8 mouse cellular contexts compared by ENCODE assay signal in the genomic region with DNA sequence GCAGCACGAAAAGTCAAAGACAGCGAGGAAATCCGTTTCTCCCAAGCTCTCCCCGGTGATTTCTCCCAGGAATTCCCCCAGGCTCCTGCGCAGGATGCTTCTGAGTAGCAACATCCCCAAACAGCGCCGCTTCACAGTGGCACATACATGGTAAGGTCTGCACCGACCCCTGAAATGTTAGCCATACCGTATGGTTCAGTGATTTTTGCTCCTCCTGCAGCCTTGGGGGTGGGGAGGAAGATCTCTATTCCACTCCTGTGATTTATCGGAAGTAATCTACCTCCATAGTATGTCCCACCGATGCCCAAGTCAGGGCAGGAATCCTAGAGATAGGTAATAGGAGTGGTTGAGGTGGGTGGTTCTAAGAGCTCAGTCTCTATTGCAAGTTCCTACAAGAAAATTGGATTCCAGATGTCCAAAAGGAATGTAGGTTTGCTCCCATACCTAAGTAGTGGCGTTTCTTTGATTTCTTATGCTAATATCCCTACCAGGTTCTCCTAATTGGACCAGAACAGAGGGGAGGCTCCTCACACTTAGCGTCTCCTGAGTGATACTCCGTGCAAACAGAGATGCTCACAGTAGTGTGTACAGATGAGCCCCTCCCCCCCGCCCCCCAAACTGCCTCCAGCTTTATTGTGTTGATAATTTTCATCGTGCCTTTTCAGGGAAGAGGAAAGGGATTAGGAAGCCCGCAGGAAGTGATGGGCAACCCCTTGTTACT.
DNase-seq lines count a peak whose midpoint lies in the region; ATAC-seq lines count a peak whose summit lies in the region.

No protein-coding gene starts in this region.

- peak overlapping the region; percentile 50 for H3K9ac ChIP-seq in hindbrain, embryonic 15.5 days
- H3K9ac ChIP-seq in midbrain, embryonic 14.5 days (replicated peaks; ENCODE audit: low read length) = peak overlapping the region; percentile 54

- no peaks in the 10 kb centered on the region for H3K9me3 ChIP-seq in hindbrain, embryonic 15.5 days
- H3K9me3 ChIP-seq in midbrain, embryonic 14.5 days (ENCODE audit: control insufficient read depth, low read length) = no peaks in the 10 kb centered on the region

- DNase-seq in left cerebral cortex, postnatal 4 days = peak; percentile 8
- no peak for DNase-seq in left cerebral cortex, postnatal 36 days (ENCODE audit: low spot score in 2 of 2)
- DNase-seq in embryo, embryonic 10.5 days (ENCODE audit: low spot score) = peak; percentile 72
- DNase-seq in midbrain, embryonic 14.5 days = peak; percentile 21
- no peak for DNase-seq in layer of hippocampus, adult 18-20 months (ENCODE audit: low spot score in 2 of 2)
- DNase-seq in ovary, postnatal 10 days (ENCODE audit: low spot score) = no peak
- DNase-seq in left cerebral cortex, postnatal 25 days (ENCODE audit: low spot score in 2 of 2) = no peak

- H3K4me1 ChIP-seq in hindbrain, embryonic 15.5 days (replicated peaks) = peaks cover 10% of the 10 kb centered on the region; the same call in 1 of the 2 replicates
- H3K4me1 ChIP-seq in midbrain, embryonic 14.5 days (ENCODE audit: control insufficient read depth, insufficient read depth, low read length) = peaks cover 11% of the 10 kb centered on the region

- no peaks in the 10 kb centered on the region for H3K27me3 ChIP-seq in hindbrain, embryonic 15.5 days
- H3K27me3 ChIP-seq in midbrain, embryonic 14.5 days (ENCODE audit: control insufficient read depth, insufficient read depth, low read length) = peaks cover 3% of the 10 kb centered on the region; the same call in 1 of the 2 replicates

- ATAC-seq in hindbrain, embryonic 15.5 days (ENCODE audit: low FRiP score, low read depth) = peak; percentile 68
- ATAC-seq in midbrain, embryonic 14.5 days (ENCODE audit: low FRiP score, low TSS enrichment) = peak; percentile 58

- peak overlapping the region; percentile 50 for H3K4me3 ChIP-seq in hindbrain, embryonic 15.5 days
- H3K4me3 ChIP-seq in midbrain, embryonic 14.5 days (replicated peaks; ENCODE audit: low read depth, low read length) = peak overlapping the region; percentile 49

- H3K27ac ChIP-seq in hindbrain, embryonic 15.5 days (replicated peaks) = peak overlapping the region; percentile 72
- peak overlapping the region; percentile 77 for H3K27ac ChIP-seq in midbrain, embryonic 14.5 days (replicated peaks; ENCODE audit: low read depth, low read length)

- H3K36me3 ChIP-seq in hindbrain, embryonic 15.5 days = no peaks in the 10 kb centered on the region
- no peaks in the 10 kb centered on the region for H3K36me3 ChIP-seq in midbrain, embryonic 14.5 days (ENCODE audit: control insufficient read depth, insufficient read depth, low read length)

- intact Hi-C loops in left cerebral cortex, postnatal 4 days (cut with DNase I) = no loop called here
- intact Hi-C loops in left cerebral cortex, postnatal 36 days (cut with DNase I) = no loop called here
- intact Hi-C loops in left cerebral cortex, postnatal 25 days (cut with DNase I) = no loop called here

- H3K4me2 ChIP-seq in hindbrain, embryonic 15.5 days = peak overlapping the region; percentile 89
- peak overlapping the region; percentile 85 for H3K4me2 ChIP-seq in midbrain, embryonic 14.5 days (ENCODE audit: low read length)

- 1% methylated on average over 17 of the region's 17 CpGs for WGBS in hindbrain, embryonic 15.5 days
- whole genome bisulfite sequencing in midbrain, embryonic 14.5 days = under 1% methylated on average over 17 of the region's 17 CpGs

Comparison
In these comparisons a context has a peak if more than half of its experiments do, and no peak if none do; other contexts are left out.
1. DNase-seq: peak in left cerebral cortex, postnatal 4 days (single experiment), embryo, embryonic 10.5 days (single experiment) and midbrain, embryonic 14.5 days (single experiment); none in left cerebral cortex, postnatal 36 days (0 of 2), layer of hippocampus, adult 18-20 months (0 of 2), ovary, postnatal 10 days (single experiment) and left cerebral cortex, postnatal 25 days (0 of 2).